Mouse (Mus musculus) central nervous system, embryonic 14 days (tissue): ENCODE data around the gene Nxf7. TPM values are rescaled to one million over a fixed set of nuclear protein-coding genes. Genes with fewer than 3 reads are reported as not detected.

Source experiments
- polyA plus RNA-seq: library from polyadenylated mRNA; depleted of rRNA; stranded (reverse); fragments of >200 nt; gene quantifications from 2 replicates; pipeline ENCODE4 v1.2.3, GENCODE M21; 2012; rRNA removed

The Nxf7 gene
- polyA plus RNA-seq, result 0.06 TPM in 1 of 2 replicates, not detected in the other

GRCm38 (mm10) chrX:135598677-135599076 lies at the start of gene Nxf7:
Nxf7 (minus strand) TSS chrX:135598777.

GRCm38 (mm10) chrX:135627605-135628004 lies 29.0 kb upstream of the Nxf7 start, which contains the start of gene Prame:
Prame (minus strand) TSS chrX:135627705.

Other genes starting within 250 kb of the Nxf7 start
- gene Gm5128, start 225.5 kb downstream of the Nxf7 start, polyA plus RNA-seq, result not detected in 2 replicates
- gene Gm7903, start 164.9 kb downstream of the Nxf7 start, polyA plus RNA-seq, result not detected in 2 replicates
- 0.01 TPM in 1 of 2 replicates, not detected in the other for gene AV320801, start 104.2 kb downstream of the Nxf7 start, polyA plus RNA-seq
- gene Prame, start 28.9 kb upstream of the Nxf7 start, polyA plus RNA-seq, result 0.06 TPM in 1 of 2 replicates, not detected in the other
- 0.02 TPM in 1 of 2 replicates, not detected in the other for gene Tcp11x2, start 95.0 kb upstream of the Nxf7 start, polyA plus RNA-seq
- not detected in 2 replicates for gene Tmsb15a, start 126.5 kb upstream of the Nxf7 start, polyA plus RNA-seq
- gene Armcx5, start 144.0 kb upstream of the Nxf7 start, polyA plus RNA-seq, result 9.6 and 10.6 TPM in 2 replicates
- 174 and 176 TPM in 2 replicates for gene Gprasp1, start 144.0 kb upstream of the Nxf7 start, polyA plus RNA-seq
- 55.0 and 58.9 TPM in 2 replicates for gene Bhlhb9, start 198.8 kb upstream of the Nxf7 start, polyA plus RNA-seq
- 131 TPM in 2 replicates for gene Gprasp2, start 240.3 kb upstream of the Nxf7 start, polyA plus RNA-seq